Mouse (Mus musculus) gastrocnemius, postnatal 14 days (tissue): Measurements from ENCODE around the gene CK137956. TPM values are rescaled to one million over a fixed set of nuclear protein-coding genes. Genes with fewer than 3 reads are reported as not detected.
A peak's percentile ranks its signal among the peaks of the same experiment; 100 is the strongest.

Experiments
- DNase-seq: peaks from one replicate; pipeline ENCODE4 v3.0.0; 2021; ENCODE audit warnings: mixed read lengths
- intact Hi-C: fragments of 180-260 bp; cut with DNase I; formaldehyde crosslinking; loops from one replicate; pipeline ENCODE4 v1.15.1; 2025; ENCODE audit warnings: low total_unique reads
- long read RNA-seq, 2 experiments: library from polyadenylated mRNA; stranded (forward); transcript quantifications; one replicate each; pipeline ENCODE4 v2.0.0; 2021
- total RNA-seq, 2 experiments: library from RNA; stranded (reverse); gene quantifications; 2 replicates each; pipeline ENCODE4 v1.2.3; 2021

CK137956 gene
- not detected for total RNA-seq
- long read RNA-seq, experiment 1 = 0 reads
- long read RNA-seq, experiment 2 = 0 reads

GRCm38 (mm10) chr4:127970901-127971868 is at the start of gene CK137956:
Gene CK137956 (minus strand): TSS chr4:127970951.
- intact Hi-C loops = no loop called here
- DNase-seq = no peak

DNA sequence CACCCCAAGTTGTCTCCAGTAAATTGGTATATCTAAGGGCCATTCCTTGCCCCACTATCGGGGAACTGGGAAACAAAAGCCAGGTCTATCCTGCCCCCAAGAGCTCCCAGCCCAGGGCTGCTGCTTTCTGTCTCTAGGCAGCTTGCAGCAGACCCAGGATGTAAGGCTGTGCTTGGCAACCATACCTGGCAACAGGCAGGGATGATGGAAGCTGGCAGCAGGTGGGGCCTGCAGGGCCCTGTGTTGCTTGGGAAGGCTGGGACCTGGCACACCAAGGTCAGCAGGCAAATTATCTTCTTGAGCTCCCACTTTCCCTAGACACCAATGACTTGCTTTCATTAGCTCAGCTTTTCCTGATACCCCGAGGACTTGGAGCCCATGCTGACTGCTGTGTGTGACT is 48.7 kb upstream of the CK137956 start:
- intact Hi-C loops = no loop called here
- no peak for DNase-seq

GRCm38 (mm10) chr4:128004797-128005452 is 34.2 kb upstream of the CK137956 start:
- intact Hi-C loops = no loop called here
- DNase-seq = no peak

DNA sequence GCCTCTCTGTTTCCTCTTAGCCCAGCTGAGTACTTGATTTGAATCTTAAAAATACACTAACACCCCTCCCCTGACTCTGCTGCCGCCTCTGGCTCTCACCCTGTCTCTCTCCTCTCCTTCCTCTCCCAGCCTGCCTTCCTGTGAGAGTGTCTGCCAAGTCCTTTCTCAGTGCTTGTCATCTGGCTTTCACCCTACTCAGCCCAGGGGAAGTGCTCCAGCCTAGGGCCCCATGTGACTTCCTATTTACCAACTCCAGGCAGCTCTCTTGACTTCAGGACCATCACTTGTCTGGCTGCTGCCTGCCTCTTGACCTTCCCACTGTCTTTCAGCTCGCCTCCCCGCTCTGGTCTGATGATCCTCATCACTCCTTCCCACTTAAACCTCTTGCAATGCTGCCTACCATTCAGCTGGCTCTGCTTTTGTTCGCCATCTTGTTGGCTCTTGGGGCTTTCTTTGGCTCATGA is 31.9 kb upstream of the CK137956 start:
- intact Hi-C loops = no loop called here
- DNase-seq = no peak

- intact Hi-C loops = no loop called here
- no peak for DNase-seq
These were observed 28.5 kb upstream of the CK137956 start for GRCm38 (mm10) chr4:127999281-127999680.

DNA sequence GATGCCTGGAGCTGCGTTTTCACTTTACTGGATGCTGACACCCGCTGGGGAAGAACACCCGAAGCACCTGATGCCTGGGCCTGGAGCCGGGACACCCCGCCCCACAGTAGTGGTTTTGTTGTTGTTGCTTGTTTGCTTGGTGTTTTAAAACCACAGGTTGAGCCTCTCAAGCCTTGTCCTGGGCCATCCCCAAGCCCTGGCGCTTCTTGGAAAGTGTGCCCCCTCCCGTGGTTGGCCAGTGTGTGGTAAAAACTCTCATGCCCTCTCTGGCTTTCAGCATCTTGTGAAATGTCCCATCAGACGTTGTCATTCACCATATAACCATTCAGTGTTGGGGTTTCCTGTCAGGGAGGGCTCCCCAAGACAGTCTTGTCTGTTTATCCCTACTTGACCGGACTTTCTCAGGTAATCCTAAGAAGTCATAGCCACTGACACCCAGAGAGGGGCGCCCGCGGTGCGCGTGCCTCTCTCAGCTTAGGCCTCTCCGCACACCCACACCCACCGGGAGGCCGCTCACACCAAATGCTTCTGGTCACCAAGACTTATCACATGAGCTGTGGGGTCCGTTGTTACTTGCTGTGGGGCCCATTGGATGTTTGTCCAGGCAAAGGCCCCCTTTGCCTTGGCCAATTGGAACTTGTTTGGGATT is 18.7 kb upstream of the CK137956 start:
- intact Hi-C loops = no loop called here
- no peak for DNase-seq

- intact Hi-C loops = no loop called here
- DNase-seq = no peak
These were observed 17.9 kb upstream of the CK137956 start for GRCm38 (mm10) chr4:127988526-127989180.

DNA sequence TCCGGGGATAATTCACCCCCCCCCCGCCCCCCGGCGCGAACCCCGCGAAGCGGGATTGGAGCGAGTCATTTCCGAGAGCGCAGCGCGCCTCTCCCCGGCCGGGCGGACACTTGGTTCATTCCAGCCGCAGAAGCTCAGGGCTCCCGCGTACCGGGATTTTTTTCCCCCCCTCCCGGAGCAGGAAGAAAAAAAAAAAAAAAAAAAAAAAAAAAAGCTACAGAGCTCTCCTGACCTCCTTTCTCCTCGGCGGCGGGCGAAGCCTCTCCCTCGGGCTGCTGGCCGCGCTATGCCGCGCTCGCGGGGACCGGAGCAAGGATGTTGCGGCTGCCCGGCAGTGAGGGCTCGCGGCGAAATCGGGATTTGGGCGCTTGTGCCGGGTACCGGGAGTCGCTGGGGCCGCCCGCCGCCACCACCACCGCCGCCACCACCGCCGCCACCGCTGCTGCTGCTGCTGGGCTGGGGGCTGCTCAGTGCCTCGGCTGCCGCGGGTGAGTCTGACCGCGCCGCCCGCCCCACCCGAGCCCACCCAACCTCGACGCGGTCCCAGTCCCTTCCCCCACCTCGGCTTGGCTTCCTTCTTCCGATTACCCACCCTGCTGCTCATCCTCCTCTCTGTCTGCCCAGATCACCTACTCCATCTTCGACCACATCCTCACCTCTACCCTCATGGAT is 17.2 kb upstream of the CK137956 start, which contains the start of gene Csmd2:
Gene Csmd2 (plus strand): TSS at position 74 of the 672 bp plus-strand sequence.
- no peak for DNase-seq
- intact Hi-C loops = no loop called here

- intact Hi-C loops = no loop called here
- DNase-seq = no peak
These were observed 16.5 kb upstream of the CK137956 start for GRCm38 (mm10) chr4:127987270-127987669.

- no peak for DNase-seq
- intact Hi-C loops = no loop called here
These were observed 15.8 kb upstream of the CK137956 start for GRCm38 (mm10) chr4:127986491-127987075.

DNA sequence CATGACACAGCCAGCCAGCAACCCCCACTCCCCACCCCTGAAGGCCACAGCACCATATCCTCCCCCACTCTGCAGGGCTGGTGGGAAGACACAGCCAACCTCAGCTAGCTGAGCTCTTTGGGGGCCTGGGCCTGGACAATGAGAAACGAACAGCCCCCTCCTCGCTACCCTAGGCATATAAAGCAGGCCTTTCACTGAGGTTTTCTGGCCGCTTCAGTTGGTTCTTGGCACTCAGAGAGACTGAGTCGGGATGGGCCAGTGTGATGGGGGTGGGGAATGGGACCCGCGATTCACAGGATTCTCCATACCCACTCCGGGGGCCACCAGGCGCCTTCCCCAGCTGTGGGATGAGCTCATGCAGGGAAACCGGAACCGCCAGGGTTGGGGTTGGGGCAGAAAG is 15.1 kb upstream of the CK137956 start:
- DNase-seq = no peak
- intact Hi-C loops = no loop called here

GRCm38 (mm10) chr4:127984426-127984825 is 13.7 kb upstream of the CK137956 start:
- no peak for DNase-seq
- intact Hi-C loops = no loop called here

GRCm38 (mm10) chr4:127981125-127981524 is 10.4 kb upstream of the CK137956 start:
- DNase-seq = no peak
- intact Hi-C loops = no loop called here

- DNase-seq = no peak
- intact Hi-C loops = no loop called here
These were observed 2.2 kb upstream of the CK137956 start for GRCm38 (mm10) chr4:127972976-127973375.

DNA sequence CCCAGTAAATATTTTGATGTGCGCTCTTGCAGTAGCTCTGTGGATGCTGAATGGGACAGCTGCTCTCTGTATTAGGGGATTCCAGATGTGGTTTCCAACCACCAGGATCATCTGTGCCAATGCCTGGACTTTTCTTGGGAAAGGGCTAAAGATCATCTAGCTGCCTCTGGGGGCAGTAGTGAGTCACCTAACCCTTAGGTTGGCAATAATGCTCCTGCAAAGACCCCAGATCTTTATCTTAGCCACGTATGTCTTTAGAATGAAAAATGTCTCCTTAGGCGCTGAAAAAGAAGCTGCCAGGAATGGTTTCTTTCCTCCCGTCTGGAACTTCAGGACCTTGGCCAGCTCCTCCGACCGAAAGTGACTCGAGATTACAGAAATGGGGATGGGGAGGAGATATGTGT is 731 bp downstream of the CK137956 start:
- DNase-seq = peak; percentile 18
- intact Hi-C loops = no loop called here

GRCm38 (mm10) chr4:127969101-127969500 is 1.6 kb downstream of the CK137956 start:
- intact Hi-C loops = no loop called here
- no peak for DNase-seq

- no peak for DNase-seq
- intact Hi-C loops = no loop called here
These were observed 17.6 kb downstream of the CK137956 start for GRCm38 (mm10) chr4:127953006-127953710.

GRCm38 (mm10) chr4:127947696-127948095 is 23.1 kb downstream of the CK137956 start:
- no peak for DNase-seq
- intact Hi-C loops = no loop called here
